Mouse (Mus musculus) kidney, postnatal 36 days (tissue): ENCODE data around the gene Tpx2.
A peak's percentile ranks its signal among the peaks of the same experiment; 100 is the strongest.

Experiments
- DNase-seq, 2 experiments: peaks; one replicate each; pipeline ENCODE4 v3.0.0; 2021 to 2022; ENCODE audit warnings: mixed read lengths in 2 of 2

The Tpx2 gene

DNA sequence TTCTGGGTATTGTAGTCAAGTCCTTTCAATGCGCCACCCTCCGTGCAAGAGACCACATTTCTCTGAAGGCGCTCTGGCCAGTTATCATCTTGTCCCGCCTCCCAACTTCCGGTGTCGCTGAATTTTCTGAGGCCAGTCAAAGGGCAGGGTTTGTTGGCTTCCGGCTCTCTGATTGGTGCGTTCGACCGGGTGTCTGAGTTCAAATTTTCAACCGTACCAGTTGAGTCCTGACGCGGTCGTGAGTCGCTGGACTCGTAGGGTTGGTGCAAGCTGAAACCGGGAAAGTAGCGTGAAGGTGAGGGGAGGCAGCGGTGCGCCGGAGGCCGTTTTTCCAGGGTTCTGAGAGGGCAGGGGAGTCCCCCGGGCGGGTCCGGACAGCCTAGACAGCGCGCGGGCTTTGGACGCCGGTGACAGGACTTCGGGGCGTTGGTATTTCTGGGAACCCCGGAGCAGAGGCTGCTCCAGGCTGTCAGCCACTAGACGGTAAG is at the start of gene Tpx2:
Gene Tpx2 (plus strand): TSS at position 150 of the 488 bp plus-strand sequence.
- peak; percentile 99 for DNase-seq

DNA sequence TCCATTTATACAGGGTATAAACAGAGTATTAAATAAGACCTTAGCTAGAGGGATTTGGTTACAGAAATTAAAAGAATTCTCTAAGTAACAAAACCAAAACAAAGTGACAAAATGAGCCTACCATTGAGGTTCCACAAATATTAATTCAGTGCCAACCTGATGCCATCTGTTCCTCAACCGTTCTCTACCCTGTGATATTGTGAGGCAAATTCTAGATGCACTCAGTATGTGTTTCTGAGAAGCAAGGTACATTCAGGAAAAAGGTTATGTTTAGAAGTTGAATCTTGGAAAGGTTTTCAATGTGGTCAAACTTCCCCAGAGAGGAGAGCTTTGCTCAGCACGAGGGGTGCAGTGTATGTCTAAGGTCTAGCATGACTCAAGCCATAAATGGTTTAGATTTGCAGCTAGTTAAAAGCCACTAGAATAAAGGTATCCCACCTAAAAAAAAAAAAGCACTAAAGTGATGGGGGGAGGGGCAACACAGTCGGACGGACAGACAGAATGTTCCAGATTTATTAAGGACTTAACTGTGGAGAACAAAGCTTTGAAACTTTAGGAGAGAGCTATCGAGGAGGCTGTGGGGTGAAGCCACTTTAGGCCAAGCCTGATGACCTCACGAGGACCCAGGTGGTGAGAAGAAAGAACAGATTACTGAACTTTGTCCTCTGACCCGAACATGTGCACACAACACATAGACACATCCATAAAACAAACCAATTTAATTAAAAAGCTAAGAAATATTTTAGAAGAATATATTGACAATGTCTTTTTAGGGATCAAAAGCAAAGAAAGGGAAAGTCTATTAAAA is 47.6 kb upstream of the Tpx2 start:
- DNase-seq: no peak

DNA sequence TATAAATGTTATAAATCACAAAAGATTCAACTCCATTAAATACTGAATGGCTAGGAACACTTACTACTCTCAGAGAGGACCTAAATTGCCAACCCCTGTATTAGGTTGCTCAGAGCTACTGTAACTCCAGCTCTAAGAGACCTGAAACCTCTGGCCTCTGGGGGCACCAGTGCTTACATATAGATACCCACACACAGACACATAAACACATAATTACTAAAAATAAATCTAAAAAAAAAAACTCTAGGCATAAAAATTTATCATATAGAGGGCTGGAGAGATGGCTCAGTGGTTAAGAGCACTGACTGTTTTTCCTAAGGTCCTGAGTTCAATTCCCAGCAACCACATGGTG is 47.0 kb upstream of the Tpx2 start:
- DNase-seq: no peak

DNA sequence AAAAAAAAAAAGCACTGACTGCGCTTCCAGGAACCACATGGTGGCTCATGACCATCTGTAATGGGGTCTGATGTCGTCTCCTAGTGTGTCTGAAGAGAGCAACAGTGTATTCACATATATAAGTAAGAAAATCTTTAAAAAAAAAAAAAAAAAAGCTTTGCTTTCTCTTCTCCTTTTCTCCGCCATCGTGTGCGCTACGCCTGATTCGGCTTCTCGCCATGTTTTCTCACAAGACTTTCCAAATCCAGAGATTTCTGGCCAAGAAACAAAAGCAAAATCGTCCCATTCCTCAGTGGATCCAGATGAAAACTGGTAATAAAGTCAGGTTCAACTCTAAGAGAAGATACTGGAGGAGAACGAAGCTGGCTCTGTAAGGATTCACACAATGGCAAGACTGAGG is 45.5 kb upstream of the Tpx2 start:
- DNase-seq: peak in 1 of 2 experiments; percentile 50

DNA sequence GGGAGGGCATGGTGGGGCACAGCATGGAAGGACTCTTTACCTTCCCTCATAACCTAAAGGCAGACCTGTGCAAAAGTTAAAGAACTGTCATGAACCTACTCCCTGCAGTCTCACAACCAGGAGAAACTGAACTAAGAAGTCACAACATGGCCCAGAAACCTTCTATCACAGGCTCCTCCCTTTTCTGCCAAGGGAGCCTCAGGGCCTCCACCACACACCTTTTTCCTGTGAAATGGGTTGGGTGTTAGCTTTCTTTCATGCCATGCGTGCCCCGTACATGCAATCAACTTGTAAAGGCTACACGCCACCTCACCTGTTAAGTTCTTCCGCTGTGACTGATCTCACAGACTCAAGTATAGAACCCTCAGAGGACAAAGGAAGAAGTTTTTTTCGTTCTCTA is 44.7 kb upstream of the Tpx2 start:
- DNase-seq: no peak

DNA sequence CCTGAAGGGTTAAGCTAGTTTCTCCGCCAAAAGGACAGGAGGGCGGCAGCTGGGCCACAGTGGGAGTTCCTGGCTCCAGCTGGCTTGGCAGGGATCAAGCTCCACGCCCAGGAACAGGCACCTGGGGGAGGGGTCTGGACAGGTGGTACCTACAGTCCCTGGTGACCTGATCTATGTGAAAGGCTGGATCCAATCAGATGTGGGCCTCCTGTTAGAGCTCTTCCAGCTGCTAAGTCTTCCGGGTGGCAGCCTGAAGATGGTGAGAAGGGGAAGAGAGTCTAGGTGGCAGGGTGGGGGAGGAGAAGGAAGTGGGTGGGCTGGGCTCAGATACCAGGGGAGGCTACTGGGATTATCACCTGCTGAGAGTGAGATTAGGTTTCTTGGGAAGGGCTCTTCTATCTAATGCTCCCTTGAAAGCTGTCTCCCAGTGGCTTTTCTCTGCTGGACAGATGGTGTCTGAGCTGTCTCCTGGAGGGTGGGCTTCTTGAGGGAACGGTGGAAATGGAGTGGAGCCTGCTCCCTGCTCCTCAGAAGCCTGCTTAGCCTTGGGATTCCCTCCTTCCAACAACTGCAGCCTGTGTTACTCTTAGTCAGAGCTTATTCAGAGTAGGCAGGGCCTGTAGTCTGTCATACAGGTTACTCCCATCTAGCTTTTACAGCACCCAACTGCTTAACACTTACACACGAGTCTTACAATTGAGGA is 43.2 kb upstream of the Tpx2 start:
- DNase-seq: peak; percentile 80 to 83

DNA sequence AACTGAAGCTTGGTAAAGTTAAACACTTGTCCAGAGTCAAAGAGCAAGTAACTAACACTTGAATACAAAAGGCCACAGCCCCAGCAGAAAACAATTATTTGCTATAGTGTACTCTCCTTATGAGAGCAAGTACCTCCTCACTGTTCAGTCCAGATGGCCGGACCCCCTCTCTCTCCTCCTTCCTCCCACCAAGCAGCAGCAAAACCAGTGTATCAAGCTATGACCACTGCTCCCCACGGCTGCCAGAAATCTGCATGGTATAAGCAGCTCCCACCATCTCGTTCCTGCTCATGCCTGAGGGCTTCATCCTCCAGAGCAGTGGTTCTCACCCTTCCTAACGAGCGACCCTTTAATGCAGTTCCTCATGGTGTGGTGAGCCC is 42.7 kb upstream of the Tpx2 start:
- no peak for DNase-seq

DNA sequence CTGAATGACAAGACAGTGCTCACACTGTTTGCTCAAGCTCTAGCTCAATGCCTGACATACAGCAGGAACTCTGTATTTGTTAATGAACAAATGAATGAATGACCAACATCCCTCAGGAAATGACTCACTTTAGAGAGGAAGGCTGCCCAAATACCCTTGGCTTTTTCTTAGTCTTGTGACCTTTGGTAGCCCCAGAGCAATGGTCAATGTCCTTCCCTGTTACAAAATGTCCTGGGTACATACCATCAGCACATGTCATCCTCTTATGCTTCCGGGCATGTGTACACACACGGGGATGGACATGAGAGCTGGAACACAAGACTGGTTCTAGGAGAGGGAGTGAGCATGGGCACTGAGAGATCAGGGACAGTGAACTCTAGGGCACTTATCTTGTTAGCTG is 41.7 kb upstream of the Tpx2 start:
- peak in 1 of 2 experiments; percentile 92 for DNase-seq

DNA sequence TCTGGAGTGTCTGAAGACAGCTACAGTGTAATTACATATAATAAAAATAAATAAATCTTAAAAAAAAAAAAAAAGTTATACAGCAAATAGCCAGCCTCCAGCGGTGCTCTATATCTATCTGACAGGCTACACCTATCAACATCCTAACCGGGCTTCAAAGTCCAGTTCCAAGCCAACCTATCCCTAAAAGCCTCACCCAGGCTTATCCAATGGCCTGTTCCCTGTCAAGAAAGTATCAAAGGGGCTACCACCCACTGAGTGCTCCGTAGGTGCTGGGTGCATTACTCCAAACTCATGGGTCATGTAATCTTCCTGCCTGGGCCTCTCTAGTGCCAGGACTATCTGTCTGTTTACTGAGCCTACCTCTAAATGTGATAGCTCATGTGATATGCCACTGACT is 39.6 kb upstream of the Tpx2 start:
- no peak for DNase-seq

DNA sequence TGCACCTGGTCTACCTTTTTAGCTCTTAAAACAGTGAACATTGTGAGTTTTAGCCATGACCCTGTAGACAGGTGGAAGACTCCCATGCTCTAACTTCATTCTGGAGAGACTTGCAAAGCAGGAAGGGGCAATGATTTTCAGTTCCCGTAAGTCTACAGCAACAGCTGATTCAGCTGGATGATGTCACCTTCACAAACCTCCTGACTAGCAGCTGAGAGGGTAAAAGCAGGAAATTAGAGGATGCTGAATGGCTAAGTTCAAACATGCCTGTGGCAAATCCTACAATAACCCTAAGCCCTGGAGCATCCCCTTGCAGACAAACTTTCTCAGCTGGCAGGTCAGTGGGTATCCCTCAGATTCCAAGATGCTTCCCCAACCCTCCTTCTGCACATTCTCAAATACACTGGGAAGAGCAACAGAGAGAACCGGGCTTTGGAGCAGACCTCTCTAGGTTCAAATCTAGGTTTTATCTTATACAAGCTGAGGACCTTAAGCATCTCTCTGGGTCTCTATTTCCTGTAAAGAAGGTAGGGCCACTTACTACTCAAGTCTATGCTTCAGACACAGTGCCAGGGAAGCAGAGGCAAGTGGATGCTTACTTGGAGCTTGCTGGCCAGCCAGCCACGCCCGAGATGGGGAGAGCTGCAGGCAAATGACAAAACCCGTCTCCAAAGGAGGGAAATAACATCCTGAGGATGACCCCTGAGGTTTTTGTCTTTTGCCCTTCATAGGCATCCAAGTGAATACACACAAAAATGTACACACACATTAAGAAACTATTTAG is 37.4 kb upstream of the Tpx2 start:
- peak in 1 of 2 experiments; percentile 63 for DNase-seq

DNA sequence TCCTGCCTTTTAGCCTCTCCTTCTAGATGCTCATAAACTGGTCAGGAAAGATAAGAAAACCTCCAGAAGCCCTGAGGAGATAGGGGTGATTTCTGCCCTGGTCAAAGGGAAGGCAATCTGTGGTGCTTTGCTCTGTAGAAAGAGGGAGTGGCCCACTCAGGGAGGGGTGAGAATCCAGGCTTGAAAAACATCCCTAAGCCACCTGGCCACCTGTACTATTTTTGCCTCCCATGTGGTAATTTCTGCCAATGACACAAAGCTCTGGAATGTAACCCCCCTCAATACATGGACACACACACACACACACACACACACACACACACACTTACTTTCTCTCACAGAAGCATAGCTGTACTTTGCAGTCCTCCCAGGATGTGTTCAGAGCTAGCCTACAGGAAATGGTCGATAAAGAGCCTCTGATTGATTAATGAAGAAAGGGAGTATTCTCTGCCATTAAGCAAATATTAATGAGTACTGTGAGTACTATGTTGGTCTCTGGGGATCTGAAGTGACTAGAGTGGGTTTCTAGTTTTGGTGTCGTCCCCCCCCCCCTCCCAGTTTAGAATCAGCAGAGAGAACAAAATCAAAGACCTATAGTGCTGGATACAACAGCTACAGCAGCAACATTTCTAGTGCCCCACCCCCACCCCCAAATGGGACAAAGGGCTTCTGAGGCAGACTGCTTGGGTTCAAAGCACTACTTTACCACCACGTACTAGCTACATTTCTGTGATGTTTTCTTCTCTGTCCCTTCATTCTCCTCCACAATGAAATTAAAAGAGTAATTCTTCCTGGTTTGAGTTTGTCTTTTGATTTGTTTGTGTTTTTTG is 36.2 kb upstream of the Tpx2 start:
- peak in 1 of 2 experiments; percentile 43 for DNase-seq

DNA sequence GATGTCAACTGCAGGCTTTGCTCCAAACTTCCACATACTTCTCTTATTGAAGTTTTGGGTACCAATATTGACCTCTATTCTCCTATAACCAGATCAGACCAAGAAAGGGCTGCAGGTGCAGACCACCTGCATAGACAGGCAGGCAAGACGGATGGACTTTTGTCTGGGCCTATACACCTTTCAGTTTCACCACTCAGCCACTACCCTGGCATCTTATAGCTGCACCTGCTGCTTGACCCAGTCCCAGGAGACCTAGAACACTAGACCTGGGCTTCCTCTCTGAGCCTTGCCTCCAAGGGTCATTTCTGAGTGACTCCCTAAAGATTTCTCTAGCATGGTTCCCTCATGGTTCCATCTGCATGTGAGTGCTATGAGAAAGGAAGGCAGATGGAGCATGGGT is 34.5 kb upstream of the Tpx2 start:
- no peak for DNase-seq

DNA sequence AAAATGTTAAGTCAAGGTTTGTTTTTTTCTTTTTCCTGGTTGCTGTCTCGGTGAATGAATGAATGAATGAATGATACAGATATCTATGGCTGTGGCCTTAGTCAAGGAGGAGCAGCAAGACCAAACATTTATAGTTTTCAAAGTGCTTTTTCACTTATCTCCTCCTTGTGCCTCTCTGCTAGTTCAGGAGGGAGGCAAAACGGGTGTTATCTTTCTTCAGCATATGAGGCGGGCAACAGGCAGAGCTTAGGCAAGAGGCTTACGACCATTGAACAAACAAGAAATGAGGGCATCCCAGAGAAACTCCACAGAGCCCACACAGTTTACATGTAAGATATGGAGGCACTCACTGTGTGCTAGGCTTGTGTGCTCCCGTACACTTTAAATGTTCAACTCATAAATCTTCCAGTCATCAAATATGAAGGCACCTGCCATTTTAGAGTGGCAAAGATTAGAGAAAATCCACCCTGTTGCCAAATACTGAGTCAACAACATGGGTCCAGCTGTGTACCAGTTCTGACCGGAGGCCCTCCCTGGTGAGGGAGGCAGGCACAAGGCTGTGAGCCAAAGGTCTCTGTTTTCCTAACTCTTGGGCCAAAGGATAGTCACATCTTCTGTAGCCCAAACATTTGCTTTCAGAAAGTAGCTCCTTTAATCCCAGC is 33.4 kb upstream of the Tpx2 start:
- DNase-seq: peak; percentile 79 to 89

DNA sequence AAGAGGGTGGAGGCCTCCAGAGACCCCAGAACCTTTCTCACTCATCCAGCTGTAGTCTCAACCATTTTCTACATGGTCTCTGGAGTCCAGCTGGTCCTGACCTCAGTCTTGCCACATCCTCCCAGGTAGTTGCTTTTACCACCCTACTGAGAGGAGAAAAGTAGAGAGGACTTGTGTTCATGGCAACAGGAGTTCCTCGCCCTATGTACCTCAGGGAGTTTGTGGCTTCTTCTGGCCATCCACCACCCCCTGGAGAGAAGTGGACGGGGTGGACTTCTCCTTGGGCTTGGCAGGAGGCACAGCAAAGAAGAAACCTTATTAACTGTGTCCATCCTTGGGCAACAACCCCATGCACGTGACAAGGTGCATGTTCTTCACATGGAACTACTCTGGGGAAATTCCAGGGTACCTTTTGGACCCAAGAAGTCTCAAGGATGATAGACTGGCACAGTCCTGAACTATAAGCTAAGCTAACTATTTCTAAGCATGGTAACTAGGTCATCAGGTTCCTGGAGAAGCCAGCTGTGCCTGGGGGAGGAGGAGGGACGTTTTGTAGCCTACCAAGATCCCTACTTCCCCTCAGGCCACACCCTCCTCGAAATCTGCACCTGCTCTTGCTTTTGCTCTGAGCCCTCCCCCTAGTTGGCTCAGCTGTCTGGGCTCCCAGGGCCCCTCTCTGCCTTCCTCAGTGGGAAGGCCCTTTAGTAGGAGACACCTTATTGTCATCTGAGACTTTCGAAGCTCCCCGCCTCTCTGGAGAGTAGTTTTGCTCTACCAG is 31.7 kb upstream of the Tpx2 start:
- peak; percentile 83 to 91 for DNase-seq

DNA sequence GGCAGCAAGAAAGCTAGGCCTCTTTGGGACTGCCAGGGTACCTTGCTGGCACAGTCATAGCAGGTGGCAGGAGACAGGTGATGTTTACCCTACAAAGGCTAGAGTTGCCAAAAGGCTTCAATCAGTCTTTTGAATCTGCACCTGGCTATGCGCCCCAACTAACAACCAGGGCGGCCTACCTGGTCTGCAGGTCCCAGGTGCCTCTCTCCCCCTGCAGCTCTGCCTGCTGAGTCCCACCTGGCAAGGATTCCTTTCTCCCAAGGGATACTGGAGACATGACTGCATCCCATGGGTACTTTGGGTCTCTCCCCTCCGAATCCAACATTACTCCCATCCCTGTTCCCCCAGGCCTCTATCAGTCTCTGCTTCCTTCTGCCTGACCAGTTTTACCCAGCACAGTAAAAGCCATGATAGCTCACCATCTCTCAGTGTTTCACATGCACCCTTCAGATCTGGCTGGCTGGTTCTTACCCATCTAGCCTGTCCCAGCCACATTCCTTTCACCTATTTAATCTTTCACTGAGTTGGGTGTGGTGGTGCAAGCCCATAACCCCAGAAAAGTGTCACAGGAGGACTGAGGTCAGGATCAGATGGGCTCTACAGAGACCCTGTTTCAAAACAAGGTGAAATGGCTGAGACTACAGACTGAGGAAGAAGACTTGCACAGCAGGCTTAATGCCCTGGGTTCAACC is 31.0 kb upstream of the Tpx2 start:
- no peak for DNase-seq

DNA sequence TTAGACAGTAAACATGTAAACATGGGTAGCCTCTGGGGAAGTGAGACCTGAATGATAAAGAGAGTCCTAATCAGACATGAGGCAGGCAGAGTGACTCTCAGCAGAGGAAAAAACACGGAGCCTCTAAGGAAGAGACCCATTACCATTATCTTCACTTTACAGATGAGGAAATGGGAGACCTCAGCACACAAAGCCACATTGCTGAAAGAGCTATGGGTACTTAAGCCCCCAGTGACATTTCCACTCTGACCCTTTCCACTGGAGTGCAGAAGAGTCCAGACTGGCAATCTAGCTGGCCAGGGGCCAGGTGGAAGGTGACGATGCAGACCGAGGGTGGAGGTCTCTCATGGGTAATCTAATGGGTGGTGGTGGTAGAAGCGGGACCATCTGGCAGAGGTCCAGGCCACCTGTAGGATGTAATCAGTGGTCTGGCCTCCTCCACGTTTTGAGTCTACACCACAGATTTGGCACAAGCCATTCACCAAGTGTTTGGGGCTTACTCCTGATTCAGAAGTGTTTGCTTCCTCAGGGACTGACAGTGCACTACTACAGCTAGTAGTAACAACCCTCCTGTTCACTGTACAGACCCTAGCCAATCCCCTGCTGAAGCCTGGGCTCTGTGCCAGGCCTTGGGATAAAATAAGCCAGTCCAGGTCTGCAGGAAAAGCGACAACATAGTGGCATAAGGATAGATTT is 30.0 kb upstream of the Tpx2 start:
- DNase-seq: peak in 1 of 2 experiments; percentile 74

DNA sequence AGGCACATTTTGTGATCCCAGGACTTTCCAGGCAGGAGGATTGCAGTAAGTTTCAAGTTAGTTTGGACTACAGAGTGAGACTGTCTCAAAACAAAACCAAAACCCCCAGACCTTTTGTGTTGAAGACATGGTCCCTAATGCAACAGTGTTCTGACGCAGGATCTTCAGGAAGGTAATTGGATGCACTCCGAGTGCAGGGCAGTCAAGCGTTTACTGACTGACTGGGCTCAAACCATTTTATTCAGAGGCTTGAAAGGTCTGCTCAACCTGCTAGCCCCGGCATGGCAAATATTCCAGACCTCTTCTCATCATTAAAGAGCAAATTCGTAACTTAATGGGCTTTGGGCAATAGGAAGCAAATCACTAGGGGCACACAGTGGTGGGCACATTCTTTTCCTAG is 29.1 kb upstream of the Tpx2 start:
- DNase-seq: peak in 1 of 2 experiments; percentile 67

DNA sequence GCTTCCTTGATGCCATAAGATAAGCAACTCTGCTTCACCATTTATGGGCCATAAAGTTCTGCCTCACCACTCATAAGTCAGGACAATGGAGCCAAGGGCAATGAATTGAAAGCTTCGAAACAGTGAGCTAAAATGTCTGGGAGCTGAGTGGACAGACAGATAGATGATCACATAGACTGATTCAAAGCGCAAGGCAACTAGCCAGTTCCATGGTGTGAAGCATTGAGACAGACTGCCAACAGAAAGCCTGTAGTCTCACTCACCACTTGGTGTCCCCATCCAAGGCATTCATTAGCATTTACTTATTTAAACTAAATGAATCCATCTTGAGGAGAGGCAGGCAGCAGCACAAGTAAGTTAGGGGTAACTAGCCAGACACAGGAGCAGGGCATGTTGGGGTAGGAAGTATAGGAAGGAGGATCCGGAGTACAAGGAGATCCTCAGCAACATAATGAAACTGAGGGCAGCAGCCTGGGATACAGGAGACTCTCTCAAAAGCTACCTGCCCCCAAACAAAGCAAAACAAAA is 28.6 kb upstream of the Tpx2 start:
- no peak for DNase-seq

DNA sequence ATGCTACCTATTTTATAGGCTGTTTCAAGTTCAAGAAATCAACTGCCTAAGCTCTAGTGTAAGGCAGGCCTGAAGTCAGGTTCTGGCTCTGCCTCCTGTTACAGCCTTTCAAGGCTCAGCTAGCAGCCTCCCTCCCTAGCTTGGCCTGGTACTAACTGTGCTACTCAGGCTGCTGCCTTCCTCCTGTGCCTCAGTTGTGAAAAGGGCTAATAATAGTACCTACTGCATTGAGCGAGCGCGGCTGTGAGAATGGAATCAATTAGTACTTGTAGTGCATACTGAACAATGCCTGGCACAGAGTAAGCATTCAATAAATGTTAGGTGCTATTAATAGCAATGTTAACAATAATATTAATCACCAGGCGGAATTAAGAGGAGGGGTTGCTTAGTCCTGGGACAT is 27.8 kb upstream of the Tpx2 start:
- no peak for DNase-seq

DNA sequence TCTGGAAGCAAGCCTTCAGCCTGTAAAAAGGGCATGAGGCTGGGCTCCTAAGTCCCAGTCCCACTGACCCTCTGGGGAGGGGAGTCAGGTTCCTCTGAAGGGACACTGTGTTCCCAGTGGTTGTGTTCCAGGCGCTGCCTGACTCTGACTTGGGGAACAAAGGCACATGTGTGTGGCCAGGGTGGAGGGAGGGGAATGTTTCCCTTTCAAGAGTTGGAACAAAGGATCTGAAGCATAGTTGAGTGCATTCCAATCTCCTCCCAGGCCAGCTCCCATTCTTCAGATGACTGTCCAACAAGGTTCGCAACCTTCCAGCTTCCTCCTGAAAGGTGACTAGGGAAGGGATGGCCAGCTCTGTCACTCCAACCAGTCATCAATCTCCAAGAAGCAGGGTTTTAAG is 27.4 kb upstream of the Tpx2 start:
- DNase-seq: peak; percentile 74 to 91
